In genomic region chr15:89373027-89373761, GRCm38 (mm10) we compare ENCODE assay signal across 8 mouse cellular contexts. TPM values are rescaled to one million over a fixed set of nuclear protein-coding genes. Genes with fewer than 3 reads are reported as not detected.
A peak's percentile ranks its signal among the peaks of the same experiment; 100 is the strongest.
DNase-seq lines count a peak whose midpoint lies in the region; ATAC-seq lines count a peak whose summit lies in the region.

No protein-coding gene starts in this region.

- peak; percentile 80 for ATAC-seq in hindbrain, embryonic 13.5 days (ENCODE audit: low FRiP score)

- DNase-seq in R1 (ENCODE audit: low read depth, low spot score) = peak; percentile 85
- DNase-seq in cerebellum, postnatal 14 days = peak; percentile 86 to 87
- peak; percentile 78 to 81 for DNase-seq in frontal cortex, postnatal 25 days (ENCODE audit: low spot score in 2 of 2)
- peak; percentile 64 to 88 for DNase-seq in layer of hippocampus, postnatal 25 days (ENCODE audit: extremely low spot score in 1 of 2, low spot score in 1 of 2)
- peak; percentile 91 for DNase-seq in lung, postnatal 14 days
- DNase-seq in ovary, postnatal 36 days (ENCODE audit: low spot score) = peak; percentile 83
- DNase-seq in thymus, postnatal 25 days = peak; percentile 89

- H3K4me3 ChIP-seq in hindbrain, embryonic 13.5 days = peak overlapping the region; percentile 68

- H3K27me3 ChIP-seq in hindbrain, embryonic 13.5 days = peaks cover 25% of the 10 kb centered on the region

- H3K4me1 ChIP-seq in hindbrain, embryonic 13.5 days (replicated peaks) = peaks cover 30% of the 10 kb centered on the region

- peaks cover 47% of the 10 kb centered on the region for H3K36me3 ChIP-seq in hindbrain, embryonic 13.5 days

- 2% methylated on average over 35 of the region's 35 CpGs for WGBS in hindbrain, embryonic 13.5 days

- peak overlapping the region; percentile 86 for H3K4me2 ChIP-seq in hindbrain, embryonic 13.5 days

- H3K9ac ChIP-seq in hindbrain, embryonic 13.5 days = peak overlapping the region; percentile 87

- no peaks in the 10 kb centered on the region for H3K9me3 ChIP-seq in hindbrain, embryonic 13.5 days

- peak overlapping the region; percentile 96 for H3K27ac ChIP-seq in hindbrain, embryonic 13.5 days

RNA-seq across cellular contexts. Expression of gene Sco2, which starts 0.5 kb away (rescaled TPM):
- 10.9 and 11.3 TPM in 2 replicates for polyA plus RNA-seq in hindbrain, embryonic 13.5 days (2015; fragmentation: Nextera tagmentation; extraction: Ambion mirVana)
- total RNA-seq in layer of hippocampus, postnatal 25 days (2021) = 10 to 100 TPM; 34.1 to 36.7 TPM

RNA-seq across cellular contexts. Expression of gene Tymp, which starts 3.6 kb away (rescaled TPM):
- 2.2 and 2.4 TPM in 2 replicates for polyA plus RNA-seq in hindbrain, embryonic 13.5 days (2015; fragmentation: Nextera tagmentation; extraction: Ambion mirVana)
- total RNA-seq in layer of hippocampus, postnatal 25 days (2021) = 1 to 10 TPM; 1.5 to 1.8 TPM

RNA-seq across cellular contexts. Expression of gene Odf3b, which starts 5.9 kb away (rescaled TPM):
- polyA plus RNA-seq in hindbrain, embryonic 13.5 days (2015; fragmentation: Nextera tagmentation; extraction: Ambion mirVana) = 2.4 and 3.4 TPM in 2 replicates
- total RNA-seq in layer of hippocampus, postnatal 25 days (2021) = 1 to 10 TPM; 1.6 to 3.2 TPM

RNA-seq across cellular contexts. Expression of gene Klhdc7b, which starts 11.5 kb away (rescaled TPM):
- polyA plus RNA-seq in hindbrain, embryonic 13.5 days (2015; fragmentation: Nextera tagmentation; extraction: Ambion mirVana) = 0.05 TPM in 1 of 2 replicates, not detected in the other
- under 1 TPM; 0.30 to 0.38 TPM for total RNA-seq in layer of hippocampus, postnatal 25 days (2021)

RNA-seq across cellular contexts. Expression of gene Ncaph2, which starts 17.7 kb away (rescaled TPM):
- polyA plus RNA-seq in hindbrain, embryonic 13.5 days (2015; fragmentation: Nextera tagmentation; extraction: Ambion mirVana) = 104 TPM in 2 replicates
- total RNA-seq in layer of hippocampus, postnatal 25 days (2021) = 10 to 100 TPM; 84.1 to 95.0 TPM

Comparison
In these comparisons a context has a peak if more than half of its experiments do, and no peak if none do; other contexts are left out.
1. Peak in every context shown above with its lines: DNase-seq, ATAC-seq, H3K4me3 ChIP-seq and H3K27ac ChIP-seq.